Mouse (Mus musculus) skeletal muscle tissue, adult 2 months (tissue): Measurements from ENCODE around the gene Gtf2h5.

ENCODE experiments used
- DNase-seq: peaks from one replicate; pipeline ENCODE4 v3.0.0-alpha.2; 2012; ENCODE audit warnings: low read depth, low spot score

Gene Gtf2h5

DNA sequence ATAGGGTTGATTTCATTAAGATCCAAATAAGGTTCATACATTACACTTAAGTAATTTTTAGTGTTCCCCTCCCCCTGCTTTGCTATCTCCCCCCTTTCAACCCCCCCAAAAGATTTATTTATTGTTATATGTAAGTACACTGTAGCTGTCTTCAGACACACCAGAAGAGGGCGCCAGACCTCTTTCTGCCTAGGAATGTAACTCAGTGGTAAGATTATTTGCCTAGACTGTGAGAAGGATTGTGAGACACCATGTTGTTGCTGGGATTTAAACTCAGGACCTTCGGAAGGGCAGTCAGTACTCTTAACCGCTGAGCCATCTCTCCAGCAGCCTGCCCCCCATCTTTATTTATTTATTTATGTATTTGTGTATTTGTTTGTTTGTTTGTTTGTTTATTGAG, 31.4 kb downstream of the Gtf2h5 start:
- no peak for DNase-seq

DNA sequence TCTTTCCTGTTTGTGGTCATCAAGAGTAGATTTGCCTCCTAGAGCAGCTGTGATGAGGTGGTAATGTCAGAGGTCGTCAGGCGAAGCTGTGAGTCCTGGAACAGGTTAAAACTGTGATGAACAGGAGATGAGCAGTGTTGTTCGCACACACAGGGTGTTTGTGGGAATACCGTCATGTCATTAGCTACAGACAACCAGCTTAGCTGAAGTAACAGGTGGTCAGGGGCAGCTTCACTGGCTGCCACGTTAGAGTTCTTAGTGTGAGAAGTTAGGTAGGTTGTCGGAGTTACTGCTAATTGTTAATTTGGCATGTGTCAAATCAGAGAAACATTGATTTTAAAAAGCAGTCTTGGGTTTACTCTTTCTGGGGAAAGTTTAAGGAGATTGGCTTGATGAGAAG, 34.1 kb downstream of the Gtf2h5 start:
- no peak for DNase-seq

DNA sequence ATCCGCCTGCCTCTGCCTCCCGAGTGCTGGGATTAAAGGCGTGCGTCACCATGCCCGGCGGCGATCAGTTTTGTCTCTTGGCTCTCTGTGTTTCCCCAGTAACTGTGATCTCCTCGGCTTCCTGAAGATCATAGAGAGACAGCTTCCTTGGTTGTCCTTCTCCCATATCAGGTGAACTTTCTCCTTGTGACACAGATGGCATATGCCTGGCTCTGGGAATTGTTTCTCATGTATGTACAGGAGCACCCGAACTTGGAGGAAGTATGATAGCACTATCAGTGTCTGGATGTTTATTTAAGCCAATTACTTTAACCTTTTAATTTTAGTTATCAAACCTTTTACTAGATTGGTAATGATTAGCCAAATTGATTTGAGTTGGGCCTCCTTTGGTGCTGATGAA, 35.5 kb downstream of the Gtf2h5 start:
- no peak for DNase-seq

DNA sequence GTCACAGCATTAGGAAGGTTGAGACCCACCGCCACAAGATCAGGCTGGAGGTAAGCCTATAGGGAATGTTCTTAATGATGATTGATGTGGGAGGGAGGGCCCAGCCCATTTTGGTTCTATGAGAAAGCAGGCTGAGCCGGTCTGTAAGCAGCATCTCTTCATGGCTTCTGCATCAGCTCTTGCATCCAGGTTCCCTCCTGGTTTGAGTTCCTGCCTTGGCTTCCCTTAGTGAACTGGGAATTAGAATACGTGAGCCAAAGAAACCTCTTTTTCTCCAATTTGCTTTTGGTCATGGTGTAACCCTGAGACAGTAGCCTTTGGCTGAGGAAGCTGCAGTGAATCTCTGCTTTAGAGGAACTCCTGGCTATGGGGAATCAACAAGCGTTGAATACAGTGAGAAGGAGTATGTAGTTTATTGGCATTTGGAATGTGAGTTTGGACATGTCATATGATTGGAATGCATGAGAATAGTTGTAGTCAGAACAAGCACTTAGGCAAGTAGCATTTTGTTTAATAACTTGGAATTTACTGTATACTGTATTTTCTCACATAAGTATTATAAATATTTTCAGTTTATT, 37.7 kb downstream of the Gtf2h5 start:
- no peak for DNase-seq

DNA sequence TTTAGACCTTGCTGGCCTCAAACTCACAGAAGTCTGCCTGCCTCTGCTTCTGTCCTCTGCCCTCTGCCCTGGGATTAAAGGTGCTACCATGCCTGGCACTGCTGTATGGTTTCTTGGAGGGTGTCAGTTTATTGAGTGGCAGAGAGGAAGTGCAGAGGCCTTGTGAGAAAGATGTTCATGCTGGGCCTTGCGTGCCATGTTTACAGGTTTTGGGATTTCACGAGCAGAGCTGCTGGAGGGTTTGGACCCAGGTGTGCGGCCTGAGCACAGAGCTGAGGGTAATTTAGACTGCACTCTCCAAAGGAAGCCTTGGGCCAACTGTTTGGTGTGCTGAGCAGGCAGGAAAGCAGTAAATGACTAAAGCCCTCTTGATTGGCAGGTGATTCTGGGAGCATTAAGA, 38.3 kb downstream of the Gtf2h5 start:
- DNase-seq, result no peak

DNA sequence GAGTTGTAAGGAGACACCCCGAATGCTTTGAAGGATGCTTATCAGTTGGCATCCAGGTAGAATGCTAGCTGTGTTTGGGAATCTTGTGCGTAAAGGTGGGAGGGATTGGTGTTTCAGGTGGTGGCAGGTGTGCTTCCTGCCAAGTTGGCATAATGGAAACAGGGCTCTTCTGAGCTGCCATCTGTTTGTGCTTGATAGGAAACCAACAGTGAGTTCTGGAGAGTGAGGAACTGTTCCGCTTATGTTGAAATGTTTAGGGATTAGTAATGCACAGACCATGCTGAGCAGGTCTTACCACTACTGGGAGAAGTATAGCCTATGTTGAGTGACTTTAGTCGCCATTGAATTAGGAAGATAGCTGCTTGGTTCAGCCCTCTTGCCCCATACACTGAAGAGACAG, 39.3 kb downstream of the Gtf2h5 start:
- DNase-seq, result no peak

DNA sequence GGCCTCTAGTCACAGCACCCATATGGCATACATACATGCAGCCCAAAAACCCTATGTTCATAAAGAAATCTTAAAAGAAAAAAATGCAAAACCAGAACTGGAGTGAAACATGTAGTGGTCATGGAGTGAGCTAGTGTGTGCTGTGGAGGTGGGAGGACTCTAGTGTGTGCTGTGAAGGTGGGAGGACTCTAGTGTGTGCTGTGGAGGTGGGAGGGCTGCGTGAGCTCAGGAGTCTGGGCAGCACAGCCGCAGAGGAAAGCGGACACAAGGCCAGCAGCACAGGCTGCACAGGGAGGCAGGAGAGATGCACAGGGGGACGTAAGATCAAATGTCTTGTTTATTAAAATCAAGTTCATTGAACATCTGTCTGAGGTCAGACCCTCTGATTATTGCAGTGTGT, 44.2 kb downstream of the Gtf2h5 start:
- no peak for DNase-seq

DNA sequence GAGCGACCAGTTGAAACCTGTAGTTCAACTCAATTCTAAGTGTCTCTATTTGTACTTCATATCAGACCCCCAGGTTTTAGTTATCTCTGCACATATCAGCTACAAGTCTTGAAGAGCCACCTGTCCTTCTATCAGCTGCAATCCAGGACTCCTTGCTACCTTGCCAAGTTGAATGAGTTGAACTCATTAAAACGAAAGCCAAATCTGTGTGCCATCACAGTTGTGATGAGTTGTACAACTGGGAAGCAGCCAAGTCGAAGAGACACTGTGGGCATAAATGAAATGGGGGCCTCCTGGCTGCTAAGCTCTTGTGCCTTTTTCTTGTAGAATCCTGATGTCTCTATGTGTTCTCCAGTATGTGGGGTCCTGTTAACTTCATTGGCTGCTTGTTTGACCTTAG, 45.9 kb downstream of the Gtf2h5 start:
- no peak for DNase-seq

DNA sequence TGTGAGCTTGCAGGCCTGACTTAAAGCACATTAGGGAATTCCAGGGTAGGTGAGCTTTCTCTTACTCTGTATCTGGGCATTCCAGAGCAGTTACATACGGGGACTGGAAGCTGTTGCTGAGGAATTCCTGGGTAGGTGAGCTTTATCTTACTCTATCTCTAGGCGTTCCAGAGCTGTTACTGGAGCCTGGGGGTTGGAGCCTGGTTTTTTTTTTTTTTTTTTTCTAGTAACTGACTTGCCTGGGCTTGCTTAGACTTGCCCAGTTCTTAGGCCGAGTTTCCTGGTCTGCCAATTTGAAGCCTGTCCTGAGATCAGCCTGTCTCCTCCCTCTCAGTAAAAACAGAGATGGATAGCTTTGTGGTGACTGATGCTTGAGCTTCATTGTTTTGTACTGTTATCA, 48.5 kb downstream of the Gtf2h5 start:
- no peak for DNase-seq

DNA sequence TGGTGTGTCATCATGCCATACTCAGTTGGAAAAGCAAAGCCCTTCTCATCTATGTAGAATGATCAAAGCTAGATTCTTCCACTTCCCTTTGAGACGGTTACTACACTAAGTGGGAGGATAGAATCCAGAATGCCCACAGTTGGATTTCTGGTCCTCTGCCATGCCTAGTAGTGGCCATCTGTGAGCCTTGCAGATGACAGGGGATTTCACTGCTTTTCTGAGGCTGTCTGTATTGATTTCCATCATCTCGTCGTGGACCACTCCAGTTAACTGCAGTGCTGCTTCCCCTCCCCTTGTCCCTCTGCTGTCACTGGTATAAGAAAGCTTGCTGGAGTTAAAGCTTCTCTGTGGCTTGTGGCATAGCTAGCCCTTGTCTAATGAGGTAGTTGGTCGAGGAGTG, 49.8 kb downstream of the Gtf2h5 start:
- no peak for DNase-seq

DNA sequence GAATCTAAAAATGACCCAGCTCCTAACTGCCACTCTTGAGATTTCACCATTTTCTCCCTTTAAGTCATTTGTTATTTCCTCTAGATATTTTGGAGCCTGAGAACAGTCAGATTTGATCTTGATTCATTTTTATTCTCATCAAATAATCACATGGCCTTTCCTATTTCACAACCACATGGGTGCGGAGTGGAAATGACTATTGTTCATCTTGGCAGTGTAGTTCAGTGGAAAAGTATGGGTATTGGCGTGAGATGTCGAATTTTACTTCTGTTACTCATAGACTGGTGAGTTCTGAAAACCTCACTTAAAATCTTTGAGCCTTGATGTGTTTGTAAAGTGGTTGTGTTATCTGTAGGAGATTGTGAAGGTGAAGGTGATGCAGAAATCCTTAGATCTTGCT, 51.5 kb downstream of the Gtf2h5 start:
- DNase-seq, result peak; percentile 23
